Mouse (Mus musculus) lung, embryonic 14.5 days (tissue): ENCODE results near the gene Atp1a4. TPM values are rescaled to one million over a fixed set of nuclear protein-coding genes. Genes with fewer than 3 reads are reported as not detected.

Source experiments
- ATAC-seq: fragments of 200-750 bp; cut with Nextera tagmentation; 2 replicates; pipeline ENCODE4 v1.8.0; 2017; ENCODE audit warnings: mild to moderate bottlenecking, moderate TSS enrichment, moderate library complexity; ENCODE audit not compliant: insufficient read depth
- DNase-seq: peaks from one replicate; pipeline ENCODE4 v3.0.0-alpha.2; 2015
- H3K27ac ChIP-seq: fragments of 300-500 bp; sonication (generic); 2 replicates; pipeline ENCODE4 v1.5.1; 2014; ENCODE audit warnings: low read depth, mild to moderate bottlenecking, moderate library complexity
- H3K27me3 ChIP-seq: fragments of 300-500 bp; sonication (generic); 2 replicates; pipeline ENCODE4 v1.6.1; 2014; ENCODE audit warnings: low read length, control low read depth; ENCODE audit not compliant: insufficient read depth
- H3K36me3 ChIP-seq: fragments of 300-500 bp; sonication (generic); 2 replicates; pipeline ENCODE4 v1.6.1; 2014; ENCODE audit warnings: control low read depth; ENCODE audit not compliant: insufficient read depth
- H3K4me1 ChIP-seq: fragments of 300-500 bp; sonication (generic); 2 replicates; pipeline ENCODE4 v1.6.1; 2014; ENCODE audit warnings: antibody characterized with exemption, control low read depth; ENCODE audit not compliant: insufficient read depth
- H3K4me2 ChIP-seq: fragments of 300-500 bp; sonication (generic); 2 replicates; pipeline ENCODE4 v1.6.1; 2014; ENCODE audit warnings: mild to moderate bottlenecking
- H3K4me3 ChIP-seq: fragments of 300-500 bp; sonication (generic); 2 replicates; pipeline ENCODE4 v1.5.1; 2014; ENCODE audit warnings: low read depth, low read length
- H3K9ac ChIP-seq: fragments of 300-500 bp; sonication (generic); 2 replicates; pipeline ENCODE4 v1.6.1; 2014
- H3K9me3 ChIP-seq: fragments of 300-500 bp; sonication (generic); 2 replicates; pipeline ENCODE4 v1.6.1; 2016; ENCODE audit warnings: low read depth, low read length, control low read depth
- CTCF ChIP-seq: IDR thresholded peaks from 2 replicates; pipeline ENCODE4 v1.5.1; 2016; ENCODE audit warnings: antibody characterized with exemption, low read depth
- WGBS: fragments of 180-500 bp; shearing (Covaris S2); extraction: QIAGEN DNeasy Blood & Tissue Kit; methylation state at CpG from one replicate; pipeline ENCODE4 v1.1.7; 2014; 5-methylcytosine and 5-hydroxymethylcytosine counted together
- polyA plus RNA-seq: library from polyadenylated mRNA; unstranded; fragments of >200 nt; fragmentation: Nextera tagmentation; extraction: Ambion mirVana; gene quantifications from 2 replicates; pipeline ENCODE4 v1.2.1, GENCODE M21; 2014

Atp1a4 gene
- polyA plus RNA-seq, 1 experiment from 2014 or later: not detected

GRCm38 (mm10) chr1:172202894-172203522 lies 55.2 kb downstream of the Atp1a4 start:
- Histone ChIP-seq H3K36me3 (peaks cover 43% of the 10 kb centered on the region), H3K4me1 (peaks cover 57% of the 10 kb centered on the region), H3K4me2 (peak overlapping the region; percentile 63), H3K27ac (peak overlapping the region; percentile 88), H3K4me3 (no peak overlapping the region), H3K9ac (no peak overlapping the region), H3K27me3 (no peaks in the 10 kb centered on the region), H3K9me3 (no peaks in the 10 kb centered on the region)
- 12% methylated on average over 2 of the region's 2 CpGs for WGBS
- peak; percentile 74 for DNase-seq
- peak; percentile 6; the same call in 1 of the 2 replicates for ATAC-seq
- TF ChIP-seq CTCF: no peak

- no peak overlapping the region; the same call in 1 of the 2 replicates for H3K4me3 ChIP-seq
- peaks cover 54% of the 10 kb centered on the region for H3K4me1 ChIP-seq
- peak overlapping the region; percentile 63 for H3K4me2 ChIP-seq
- WGBS: 14% methylated on average over 14 of the region's 14 CpGs
- no peaks in the 10 kb centered on the region for H3K27me3 ChIP-seq
- peak; percentile 69 for DNase-seq
- ATAC-seq: no peak
- no peaks in the 10 kb centered on the region for H3K9me3 ChIP-seq
- no peak for TF ChIP-seq CTCF
- H3K36me3 ChIP-seq: peaks cover 50% of the 10 kb centered on the region
- peak overlapping the region; percentile 88 for H3K27ac ChIP-seq
- no peak overlapping the region for H3K9ac ChIP-seq
Observed at GRCm38 (mm10) chr1:172201967-172202880, 56.0 kb downstream of the Atp1a4 start.

- DNase-seq: peak; percentile 51
- H3K9me3 ChIP-seq: no peaks in the 10 kb centered on the region
- peaks cover 63% of the 10 kb centered on the region for H3K36me3 ChIP-seq
- H3K9ac ChIP-seq: no peak overlapping the region
- ATAC-seq: no peak
- peak overlapping the region; percentile 18; the same call in 1 of the 2 replicates for H3K4me2 ChIP-seq
- H3K27ac ChIP-seq: peak overlapping the region; percentile 63
- no peaks in the 10 kb centered on the region for H3K27me3 ChIP-seq
- 37% methylated on average over 7 of the region's 7 CpGs for WGBS
- no peak for TF ChIP-seq CTCF
- peaks cover 49% of the 10 kb centered on the region for H3K4me1 ChIP-seq
- no peak overlapping the region for H3K4me3 ChIP-seq
Observed at GRCm38 (mm10) chr1:172200871-172201447, 57.3 kb downstream of the Atp1a4 start.

GRCm38 (mm10) chr1:172200161-172200560 lies 58.1 kb downstream of the Atp1a4 start:
- peak overlapping the region; percentile 46; the same call in 1 of the 2 replicates for H3K27ac ChIP-seq
- peak; percentile 51 for DNase-seq

GRCm38 (mm10) chr1:172198996-172199395 lies 59.2 kb downstream of the Atp1a4 start:
- H3K27me3 ChIP-seq: no peaks in the 10 kb centered on the region
- peaks cover 32% of the 10 kb centered on the region for H3K4me1 ChIP-seq
- DNase-seq (no peak), ATAC-seq (no peak)
- no peak for TF ChIP-seq CTCF
- WGBS: 82% methylated on average over 4 of the region's 4 CpGs
- H3K27ac ChIP-seq: no peak overlapping the region
- H3K9ac ChIP-seq: no peak overlapping the region
- H3K9me3 ChIP-seq: no peaks in the 10 kb centered on the region
- no peak overlapping the region for H3K4me3 ChIP-seq
- H3K36me3 ChIP-seq: peaks cover 81% of the 10 kb centered on the region
- no peak overlapping the region for H3K4me2 ChIP-seq

More at GRCm38 (mm10) chr1:172200161-172200560, 58.1 kb downstream of the Atp1a4 start:
- no peak for TF ChIP-seq CTCF
- no peaks in the 10 kb centered on the region for H3K27me3 ChIP-seq
- ATAC-seq: no peak
- no peak overlapping the region for H3K4me3 ChIP-seq
- peaks cover 71% of the 10 kb centered on the region for H3K36me3 ChIP-seq
- no peak overlapping the region for H3K4me2 ChIP-seq
- H3K4me1 ChIP-seq: peaks cover 43% of the 10 kb centered on the region
- WGBS: 60% methylated on average over 5 of the region's 5 CpGs
- H3K9me3 ChIP-seq: no peaks in the 10 kb centered on the region
- H3K9ac ChIP-seq: no peak overlapping the region

GRCm38 (mm10) chr1:172198316-172198715 lies 59.9 kb downstream of the Atp1a4 start:
- 87% methylated on average over 8 of the region's 8 CpGs for WGBS
- no peak overlapping the region for H3K4me2 ChIP-seq
- no peaks in the 10 kb centered on the region for H3K9me3 ChIP-seq
- no peak overlapping the region for H3K27ac ChIP-seq
- no peaks in the 10 kb centered on the region for H3K27me3 ChIP-seq
- H3K4me3 ChIP-seq: no peak overlapping the region
- peaks cover 84% of the 10 kb centered on the region for H3K36me3 ChIP-seq
- H3K4me1 ChIP-seq: peaks cover 25% of the 10 kb centered on the region
- ATAC-seq: no peak
- no peak for DNase-seq
- no peak overlapping the region for H3K9ac ChIP-seq
- TF ChIP-seq CTCF: no peak

- Histone ChIP-seq H3K9me3 (no peaks in the 10 kb centered on the region), H3K27me3 (no peaks in the 10 kb centered on the region), H3K9ac (no peak overlapping the region), H3K4me1 (peaks cover 21% of the 10 kb centered on the region), H3K4me3 (no peak overlapping the region), H3K4me2 (no peak overlapping the region), H3K36me3 (peaks cover 86% of the 10 kb centered on the region), H3K27ac (no peak overlapping the region)
- 71% methylated on average over 5 of the region's 5 CpGs for WGBS
- TF ChIP-seq CTCF: no peak
- ATAC-seq (no peak), DNase-seq (no peak)
Observed at GRCm38 (mm10) chr1:172197851-172198250, 60.4 kb downstream of the Atp1a4 start.
